Mouse (Mus musculus): ENCODE measurements at regions not wholly inside any gene's neighbourhood (a gene's known extent, or its start where the extent isn't known, plus 50 kb on each side); places are given as distances from the start of the nearest gene placed in this dataset.

GRCm38 (mm10) chr1:121224250-121224649, 108.1 kb downstream of the Insig2 start:
- TF ChIP-seq CTCF (IDR thresholded peaks at IDR 0.05; ENCODE audit: control insufficient read depth, insufficient read depth, low read length) (no peak), POLR2A (IDR thresholded peaks at IDR 0.05; ENCODE audit: borderline replicate concordance, control insufficient read depth, low read depth, low read length) (no peak)

Data from bone marrow, adult 2 months (tissue).